Mouse (Mus musculus): ENCODE measurements at regions not wholly inside any gene's neighbourhood (a gene's known extent, or its start where the extent isn't known, plus 50 kb on each side); places are given as distances from the start of the nearest gene placed in this dataset.

GRCm38 (mm10) chr14:74201710-74202109, 438.9 kb upstream of the Htr2a start:
- Histone ChIP-seq H3K79me2 (ENCODE audit: control insufficient read depth, insufficient read depth, low read length, poor library complexity) (no peaks in the 10 kb centered on the region), H3K4me1 (ENCODE audit: control insufficient read depth in 1 of 2, insufficient read depth in 2 of 2, low read length in 2 of 2) (no peaks in the 10 kb centered on the region), H3K27me3 (ENCODE audit: control insufficient read depth in 1 of 2, insufficient read depth in 2 of 2, low read length in 2 of 2) (no peaks in the 10 kb centered on the region), H3K9ac (ENCODE audit: control insufficient read depth, low read depth, low read length, poor library complexity, severe bottlenecking) (no peak overlapping the region), H3K27ac (ENCODE audit: control insufficient read depth, low read depth, low read length) (no peak overlapping the region), H3K9me3 (replicated peaks; ENCODE audit: insufficient read depth, low read length) (no peaks in the 10 kb centered on the region), H3K36me3 (ENCODE audit: control insufficient read depth in 1 of 2, insufficient read depth in 2 of 2, low read length in 2 of 2) (no peaks in the 10 kb centered on the region), H3K4me3 (ENCODE audit: control insufficient read depth in 1 of 2, insufficient read depth in 1 of 2, low read depth in 2 of 2, low read length in 2 of 2) (no peak overlapping the region)
- no peak for DNase-seq (ENCODE audit: low read depth, low spot score)
- TF ChIP-seq GATA1 (IDR thresholded peaks at IDR 0.05; ENCODE audit: low read depth, low read length) (no peak), CHD1 (IDR thresholded peaks at IDR 0.05; ENCODE audit: low read depth, low read length) (no peak), JUND (IDR thresholded peaks at IDR 0.05; ENCODE audit: low read depth, low read length) (no peak), ZMIZ1 (IDR thresholded peaks at IDR 0.05; ENCODE audit: low read depth, low read length) (no peak), TBP (IDR thresholded peaks at IDR 0.05; ENCODE audit: low read depth, low read length) (no peak), POLR2AphosphoS5 (IDR thresholded peaks at IDR 0.05; ENCODE audit: borderline replicate concordance, low read depth, low read length) (no peak), POLR2A (IDR thresholded peaks at IDR 0.05; ENCODE audit: control insufficient read depth in 1 of 2, insufficient read depth in 1 of 2, low read depth in 1 of 2, low read length in 2 of 2, poor library complexity in 1 of 2) (no peak)

DNA sequence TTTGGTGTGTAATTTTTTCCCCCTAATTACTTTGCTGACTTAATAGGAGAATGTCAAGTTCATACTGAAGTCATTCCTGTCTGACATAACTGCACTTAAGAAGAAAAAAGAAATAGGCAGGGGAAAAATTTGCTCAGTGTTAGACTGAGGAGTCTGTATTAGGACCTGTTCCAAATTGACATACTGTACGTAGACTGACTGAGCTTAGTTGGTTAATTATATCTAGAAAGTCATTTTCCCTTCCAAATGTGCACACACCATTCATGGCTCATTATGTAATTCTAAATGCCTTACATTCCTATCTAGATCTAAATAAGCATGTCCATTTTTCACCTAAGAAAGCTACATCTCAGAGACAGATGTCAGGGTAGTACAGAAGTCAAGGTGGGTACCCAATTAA, 435.6 kb upstream of the Htr2a start:
- TF ChIP-seq MEF2A (IDR thresholded peaks at IDR 0.05; ENCODE audit: extremely low read depth, insufficient replicate concordance, low read depth, low read length, poor library complexity, severe bottlenecking): no peak
- no peak for TF ChIP-seq TCF12 (IDR thresholded peaks at IDR 0.05; ENCODE audit: low read depth, low read length)
- TF ChIP-seq GATA1 (IDR thresholded peaks at IDR 0.05; ENCODE audit: low read depth, low read length): no peak
- TF ChIP-seq MXI1 (IDR thresholded peaks at IDR 0.05; ENCODE audit: low read depth, low read length): no peak
- TF ChIP-seq ZMIZ1 (IDR thresholded peaks at IDR 0.05; ENCODE audit: low read depth, low read length): no peak
- TF ChIP-seq TBP (IDR thresholded peaks at IDR 0.05; ENCODE audit: low read depth, low read length): no peak
- TF ChIP-seq POLR2A (IDR thresholded peaks at IDR 0.05; ENCODE audit: control insufficient read depth in 1 of 2, insufficient read depth in 1 of 2, low read depth in 1 of 2, low read length in 2 of 2, poor library complexity in 1 of 2): no peak
- no peak for TF ChIP-seq CHD2 (IDR thresholded peaks at IDR 0.05; ENCODE audit: low read length)
- TF ChIP-seq UBTF (IDR thresholded peaks at IDR 0.05; ENCODE audit: borderline replicate concordance, insufficient read depth, low read depth, low read length): no peak
- no peak for TF ChIP-seq ETS1 (IDR thresholded peaks at IDR 0.05; ENCODE audit: low read depth, low read length)
- TF ChIP-seq TAL1 (IDR thresholded peaks at IDR 0.05; ENCODE audit: low read length): no peak
- TF ChIP-seq E2F4 (IDR thresholded peaks at IDR 0.05; ENCODE audit: borderline replicate concordance, low read depth, low read length): no peak
- TF ChIP-seq NRF1 (IDR thresholded peaks at IDR 0.05; ENCODE audit: insufficient read depth, low read depth, low read length, poor library complexity, severe bottlenecking): no peak
- no peak for TF ChIP-seq KAT2A (conservative IDR thresholded peaks at IDR 0.05; ENCODE audit: low read depth, low read length)
- no peak for TF ChIP-seq MYB (IDR thresholded peaks at IDR 0.05; ENCODE audit: low read depth, low read length)
- TF ChIP-seq NELFE (IDR thresholded peaks at IDR 0.05; ENCODE audit: low read depth, low read length): no peak
- TF ChIP-seq GABPA (IDR thresholded peaks at IDR 0.05; ENCODE audit: low read depth, low read length): no peak
- no peak for TF ChIP-seq RCOR1 (IDR thresholded peaks at IDR 0.05; ENCODE audit: low read depth, low read length)
- Histone ChIP-seq H3K79me2 (ENCODE audit: control insufficient read depth, insufficient read depth, low read length, poor library complexity) (no peaks in the 10 kb centered on the region), H3K4me3 (ENCODE audit: control insufficient read depth in 1 of 2, insufficient read depth in 1 of 2, low read depth in 2 of 2, low read length in 2 of 2) (no peak overlapping the region), H3K4me1 (ENCODE audit: control insufficient read depth in 1 of 2, insufficient read depth in 2 of 2, low read length in 2 of 2) (no peaks in the 10 kb centered on the region), H3K27me3 (ENCODE audit: control insufficient read depth in 1 of 2, insufficient read depth in 2 of 2, low read length in 2 of 2) (no peaks in the 10 kb centered on the region), H3K9me3 (replicated peaks; ENCODE audit: insufficient read depth, low read length) (no peaks in the 10 kb centered on the region), H3K9ac (ENCODE audit: control insufficient read depth, low read depth, low read length, poor library complexity, severe bottlenecking) (no peak overlapping the region), H3K27ac (ENCODE audit: control insufficient read depth, low read depth, low read length) (no peak overlapping the region), H3K36me3 (ENCODE audit: control insufficient read depth in 1 of 2, insufficient read depth in 2 of 2, low read length in 2 of 2) (no peaks in the 10 kb centered on the region)
- no peak for DNase-seq (ENCODE audit: low read depth, low spot score)

All from MEL (cell line).